Mouse (Mus musculus): Measurements from ENCODE around the gene Gm7544. TPM values are rescaled to one million over a fixed set of nuclear protein-coding genes. Genes with fewer than 3 reads are reported as not detected.
"Not testable (repeated sequence)": the region's sequence is repeated elsewhere in the genome, so short reads cannot be mapped to it uniquely, and the experiment has no call there.

The Gm7544 gene
- not detected in 2 replicates for polyA plus RNA-seq (2012; ENCODE audit: insufficient read depth, insufficient read length, missing spikeins)

GRCm38 (mm10) chr1:82955913-82956312, at the start of gene Gm7544:
Gm7544 (minus strand) TSS chr1:82956013.
- H3K27ac ChIP-seq (replicated peaks; ENCODE audit: low read depth, low read length); H3K4me1 ChIP-seq (ENCODE audit: control insufficient read depth, insufficient read depth, insufficient read length, low read length); H3K4me3 ChIP-seq (ENCODE audit: insufficient read depth, low read depth, low read length): not testable (repeated sequence)

- not testable (repeated sequence) for H3K4me1 ChIP-seq (ENCODE audit: control insufficient read depth, insufficient read depth, insufficient read length, low read length); H3K4me3 ChIP-seq (ENCODE audit: insufficient read depth, low read depth, low read length); H3K27ac ChIP-seq (replicated peaks; ENCODE audit: low read depth, low read length)
Observed at GRCm38 (mm10) chr1:83000306-83000705, 44.5 kb upstream of the Gm7544 start, which contains the start of gene Gm47959. Gm47959 (plus strand) TSS chr1:83000548.

GRCm38 (mm10) chr1:82993947-82994346, 38.1 kb upstream of the Gm7544 start:
- no peak overlapping the region for H3K27ac ChIP-seq (replicated peaks; ENCODE audit: low read depth, low read length)
- no peak overlapping the region for H3K4me3 ChIP-seq (ENCODE audit: insufficient read depth, low read depth, low read length)
- H3K4me1 ChIP-seq (ENCODE audit: control insufficient read depth, insufficient read depth, insufficient read length, low read length), result no peaks in the 10 kb centered on the region

GRCm38 (mm10) chr1:82992093-82992492, 36.3 kb upstream of the Gm7544 start:
- no peak overlapping the region for H3K27ac ChIP-seq (replicated peaks; ENCODE audit: low read depth, low read length)
- no peak overlapping the region for H3K4me3 ChIP-seq (ENCODE audit: insufficient read depth, low read depth, low read length)
- H3K4me1 ChIP-seq (ENCODE audit: control insufficient read depth, insufficient read depth, insufficient read length, low read length), result no peaks in the 10 kb centered on the region

GRCm38 (mm10) chr1:82991596-82991995, 35.8 kb upstream of the Gm7544 start:
- H3K4me3 ChIP-seq (ENCODE audit: insufficient read depth, low read depth, low read length), result no peak overlapping the region
- no peak overlapping the region for H3K27ac ChIP-seq (replicated peaks; ENCODE audit: low read depth, low read length)
- no peaks in the 10 kb centered on the region for H3K4me1 ChIP-seq (ENCODE audit: control insufficient read depth, insufficient read depth, insufficient read length, low read length)

GRCm38 (mm10) chr1:82991062-82991461, 35.2 kb upstream of the Gm7544 start:
- Histone ChIP-seq H3K27ac (replicated peaks; ENCODE audit: low read depth, low read length) (no peak overlapping the region), H3K4me1 (ENCODE audit: control insufficient read depth, insufficient read depth, insufficient read length, low read length) (no peaks in the 10 kb centered on the region), H3K4me3 (ENCODE audit: insufficient read depth, low read depth, low read length) (no peak overlapping the region)

GRCm38 (mm10) chr1:82987530-82988198, 31.9 kb upstream of the Gm7544 start:
- Histone ChIP-seq H3K4me1 (ENCODE audit: control insufficient read depth, insufficient read depth, insufficient read length, low read length) (no peaks in the 10 kb centered on the region), H3K27ac (replicated peaks; ENCODE audit: low read depth, low read length) (no peak overlapping the region), H3K4me3 (ENCODE audit: insufficient read depth, low read depth, low read length) (no peak overlapping the region)

- H3K4me1 ChIP-seq (ENCODE audit: control insufficient read depth, insufficient read depth, insufficient read length, low read length), result no peaks in the 10 kb centered on the region
- no peak overlapping the region for H3K4me3 ChIP-seq (ENCODE audit: insufficient read depth, low read depth, low read length)
Observed at GRCm38 (mm10) chr1:82986738-82987137, 30.9 kb upstream of the Gm7544 start.

GRCm38 (mm10) chr1:82977840-82978239, 22.0 kb upstream of the Gm7544 start:
- Histone ChIP-seq H3K4me1 (ENCODE audit: control insufficient read depth, insufficient read depth, insufficient read length, low read length) (peaks cover 6% of the 10 kb centered on the region; the same call in 1 of the 2 replicates), H3K27ac (replicated peaks; ENCODE audit: low read depth, low read length) (no peak overlapping the region), H3K4me3 (ENCODE audit: insufficient read depth, low read depth, low read length) (no peak overlapping the region)

More at GRCm38 (mm10) chr1:82986738-82987137, 30.9 kb upstream of the Gm7544 start:
- H3K27ac ChIP-seq (replicated peaks; ENCODE audit: low read depth, low read length), result no peak overlapping the region

GRCm38 (mm10) chr1:82975750-82976149, 19.9 kb upstream of the Gm7544 start:
- no peak overlapping the region for H3K4me3 ChIP-seq (ENCODE audit: insufficient read depth, low read depth, low read length)
- H3K27ac ChIP-seq (replicated peaks; ENCODE audit: low read depth, low read length), result no peak overlapping the region
- peaks cover 6% of the 10 kb centered on the region; the same call in 1 of the 2 replicates for H3K4me1 ChIP-seq (ENCODE audit: control insufficient read depth, insufficient read depth, insufficient read length, low read length)

GRCm38 (mm10) chr1:82974342-82974741, 18.5 kb upstream of the Gm7544 start:
- peaks cover 6% of the 10 kb centered on the region; the same call in 1 of the 2 replicates for H3K4me1 ChIP-seq (ENCODE audit: control insufficient read depth, insufficient read depth, insufficient read length, low read length)
- H3K4me3 ChIP-seq (ENCODE audit: insufficient read depth, low read depth, low read length), result no peak overlapping the region
- no peak overlapping the region for H3K27ac ChIP-seq (replicated peaks; ENCODE audit: low read depth, low read length)

- peaks cover 6% of the 10 kb centered on the region; the same call in 1 of the 2 replicates for H3K4me1 ChIP-seq (ENCODE audit: control insufficient read depth, insufficient read depth, insufficient read length, low read length)
- no peak overlapping the region for H3K4me3 ChIP-seq (ENCODE audit: insufficient read depth, low read depth, low read length)
- H3K27ac ChIP-seq (replicated peaks; ENCODE audit: low read depth, low read length), result no peak overlapping the region
Observed at GRCm38 (mm10) chr1:82973901-82974300, 18.1 kb upstream of the Gm7544 start.

- Histone ChIP-seq H3K27ac (replicated peaks; ENCODE audit: low read depth, low read length) (no peak overlapping the region), H3K4me3 (ENCODE audit: insufficient read depth, low read depth, low read length) (no peak overlapping the region)
Observed at GRCm38 (mm10) chr1:82973244-82973643, 17.4 kb upstream of the Gm7544 start.

GRCm38 (mm10) chr1:82972046-82972445, 16.2 kb upstream of the Gm7544 start:
- peaks cover 6% of the 10 kb centered on the region; the same call in 1 of the 2 replicates for H3K4me1 ChIP-seq (ENCODE audit: control insufficient read depth, insufficient read depth, insufficient read length, low read length)
- no peak overlapping the region for H3K4me3 ChIP-seq (ENCODE audit: insufficient read depth, low read depth, low read length)
- no peak overlapping the region for H3K27ac ChIP-seq (replicated peaks; ENCODE audit: low read depth, low read length)

More at GRCm38 (mm10) chr1:82973244-82973643, 17.4 kb upstream of the Gm7544 start:
- H3K4me1 ChIP-seq (ENCODE audit: control insufficient read depth, insufficient read depth, insufficient read length, low read length), result peaks cover 6% of the 10 kb centered on the region; the same call in 1 of the 2 replicates

- H3K4me1 ChIP-seq (ENCODE audit: control insufficient read depth, insufficient read depth, insufficient read length, low read length), result no peaks in the 10 kb centered on the region
- no peak overlapping the region for H3K4me3 ChIP-seq (ENCODE audit: insufficient read depth, low read depth, low read length)
- H3K27ac ChIP-seq (replicated peaks; ENCODE audit: low read depth, low read length), result no peak overlapping the region
Observed at GRCm38 (mm10) chr1:82966413-82966812, 10.6 kb upstream of the Gm7544 start.

- H3K4me3 ChIP-seq (ENCODE audit: insufficient read depth, low read depth, low read length), result no peak within 1 kb of the TSS
- H3K27ac ChIP-seq (replicated peaks; ENCODE audit: low read depth, low read length), result no peak within 1 kb of the TSS
- H3K4me1 ChIP-seq (ENCODE audit: control insufficient read depth, insufficient read depth, insufficient read length, low read length), result no peaks in the 10 kb centered on the region
Observed at GRCm38 (mm10) chr1:82959870-82960385, 4.1 kb upstream of the Gm7544 start, which contains the start of gene Gm47955. Gm47955 (plus strand) TSS chr1:82960286.

All from brown adipose tissue, adult 24 weeks (tissue).